Mouse (Mus musculus): ENCODE results near the gene Ube2cbp.

GRCm38 (mm10) chr9:86330591-86330990 lies 134.2 kb downstream of the Ube2cbp start:
- TF ChIP-seq CTCF (IDR thresholded peaks at IDR 0.05; ENCODE audit: low read depth): no peak
- TF ChIP-seq EP300 (IDR thresholded peaks at IDR 0.05; ENCODE audit: low read depth): no peak
